Mouse (Mus musculus): ENCODE measurements at regions not wholly inside any gene's neighbourhood (a gene's known extent, or its start where the extent isn't known, plus 50 kb on each side); places are given as distances from the start of the nearest gene placed in this dataset.
A peak's percentile ranks its signal among the peaks of the same experiment; 100 is the strongest.

DNA sequence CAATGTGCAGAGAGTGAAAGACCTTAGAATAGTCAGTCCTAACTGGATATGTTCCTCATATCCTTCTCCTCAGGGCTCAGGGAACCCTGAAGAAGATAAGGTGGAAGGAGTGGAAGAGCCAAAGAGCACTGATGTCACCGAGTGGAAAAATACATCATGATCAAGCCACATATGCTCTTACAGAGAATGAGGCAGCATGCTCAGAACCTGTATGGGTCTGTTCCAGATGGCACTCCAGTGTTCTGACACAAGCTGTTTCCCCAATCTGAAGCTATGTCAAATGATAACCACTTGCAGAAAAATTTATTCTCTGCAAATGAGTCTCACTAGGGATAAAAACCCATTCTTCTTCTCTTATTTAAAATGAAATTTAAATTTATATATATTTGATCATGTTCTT is 572.6 kb upstream of the Robo2 start:
- DNase-seq (ENCODE audit: low spot score in 2 of 2): no peak

DNA sequence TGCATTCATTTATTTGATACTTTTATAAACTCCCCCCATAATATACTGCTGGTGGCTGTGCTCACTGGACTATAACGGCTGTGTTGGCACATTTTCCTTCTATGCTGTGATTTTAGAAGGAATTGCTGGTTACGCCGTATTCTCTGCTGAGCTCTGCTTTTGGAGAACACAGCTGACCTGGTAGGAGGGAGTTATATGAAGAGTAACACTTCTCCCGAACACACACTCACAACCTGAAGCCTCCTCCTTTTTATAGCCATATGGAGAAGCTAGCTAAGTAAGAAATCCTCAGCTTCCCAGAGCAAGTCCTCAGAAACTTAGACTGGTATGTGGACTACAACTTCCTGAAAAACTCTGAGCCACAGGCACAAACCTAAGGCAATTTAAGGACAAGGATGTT is 554.5 kb upstream of the Robo2 start:
- no peak for DNase-seq (ENCODE audit: low spot score in 2 of 2)

DNA sequence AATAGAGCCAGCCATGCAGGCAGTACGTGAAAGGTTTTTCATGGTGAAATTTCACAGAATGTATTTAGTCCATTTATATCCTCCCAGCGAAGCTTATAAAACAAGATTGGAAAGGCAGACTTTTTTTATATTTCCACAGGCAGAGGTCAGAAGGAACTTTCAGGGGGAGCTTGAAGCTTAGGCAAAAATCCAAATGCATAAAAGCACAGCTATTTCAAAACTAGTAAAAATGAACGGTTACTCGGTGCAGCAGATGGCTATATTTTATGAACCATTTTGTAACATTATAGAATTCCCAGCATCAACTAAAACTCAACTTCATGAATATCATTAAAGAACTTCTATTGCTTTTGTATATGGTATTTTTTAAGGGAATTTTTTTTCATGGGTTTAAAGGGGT is 518.1 kb upstream of the Robo2 start:
- DNase-seq (ENCODE audit: low spot score in 2 of 2): no peak

DNA sequence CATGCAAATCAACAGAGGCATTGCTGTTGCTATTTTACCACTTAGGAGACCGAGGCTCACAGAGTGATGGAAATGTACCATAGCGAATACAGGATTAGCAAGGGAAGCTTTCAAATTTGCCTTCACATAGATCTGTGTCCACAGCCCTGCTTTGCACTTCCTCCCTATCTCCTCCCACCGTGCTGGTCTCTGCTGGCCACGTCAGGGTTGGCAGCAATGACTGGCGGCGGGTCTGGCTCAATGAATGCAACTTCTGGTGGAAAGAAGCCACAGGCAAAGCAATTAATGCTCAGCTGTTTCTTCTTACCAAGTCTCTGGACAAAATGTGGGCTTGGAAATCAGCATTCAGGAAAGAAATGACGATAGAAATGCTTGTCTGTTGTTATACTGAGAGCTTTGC is 489.2 kb upstream of the Robo2 start:
- no peak for DNase-seq (ENCODE audit: low spot score in 2 of 2)

DNA sequence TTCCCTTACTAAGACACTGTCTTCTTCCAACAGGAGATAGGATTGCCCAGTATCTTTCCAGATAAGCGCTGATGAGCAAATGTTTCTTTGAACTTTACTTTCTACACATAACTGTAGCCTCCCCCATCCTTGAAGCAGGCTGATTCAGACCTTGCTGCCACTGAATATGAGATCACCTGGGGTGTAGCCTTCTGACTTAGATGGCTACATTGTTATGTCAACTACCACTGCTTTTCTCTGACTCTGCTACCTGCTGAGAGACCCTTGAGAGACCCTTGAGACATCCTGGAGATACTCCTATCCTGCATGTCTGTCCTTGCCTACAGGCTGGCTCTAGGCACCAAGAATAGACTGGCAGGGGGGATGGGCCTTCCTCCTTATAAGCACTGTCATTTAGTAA is 476.1 kb upstream of the Robo2 start:
- no peak for DNase-seq (ENCODE audit: low spot score in 2 of 2)

DNA sequence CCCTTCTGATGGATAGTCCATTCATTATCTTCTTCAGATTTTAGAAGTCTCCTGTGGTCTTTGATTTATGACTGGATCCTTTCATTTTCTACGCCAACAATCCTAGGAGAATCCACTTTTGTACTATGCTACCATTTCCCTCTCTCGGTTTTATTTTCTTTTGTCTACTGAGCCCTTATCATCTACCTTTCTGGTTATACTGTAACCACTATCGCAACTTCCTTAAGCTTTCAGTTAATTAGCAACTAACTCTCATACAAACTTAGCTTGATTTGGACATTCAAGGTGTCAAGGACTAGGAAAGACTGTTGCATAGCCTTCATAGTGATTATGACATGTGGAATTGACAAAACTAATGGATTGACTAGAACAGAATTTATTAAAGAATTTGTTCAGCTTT is 467.0 kb upstream of the Robo2 start:
- DNase-seq (ENCODE audit: low spot score in 2 of 2): no peak

DNA sequence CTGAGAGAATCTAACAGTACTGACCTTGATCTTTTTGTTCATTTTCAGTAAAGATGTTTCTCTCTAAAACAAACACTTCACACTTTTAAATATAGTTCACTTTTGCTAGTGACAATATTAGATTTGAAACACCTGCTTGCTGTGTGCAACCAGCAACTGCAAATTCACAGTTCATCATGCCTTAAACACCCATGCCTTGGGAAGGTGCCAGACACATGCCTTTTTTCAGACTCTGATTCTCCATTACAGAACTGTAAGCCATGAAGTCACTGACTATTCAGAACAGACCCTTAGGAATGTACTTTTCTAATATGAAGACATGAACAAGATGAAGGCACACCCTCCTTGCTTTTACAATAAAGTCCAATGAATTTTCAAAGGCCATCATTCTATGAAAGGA is 462.1 kb upstream of the Robo2 start:
- no peak for DNase-seq (ENCODE audit: low spot score in 2 of 2)

DNA sequence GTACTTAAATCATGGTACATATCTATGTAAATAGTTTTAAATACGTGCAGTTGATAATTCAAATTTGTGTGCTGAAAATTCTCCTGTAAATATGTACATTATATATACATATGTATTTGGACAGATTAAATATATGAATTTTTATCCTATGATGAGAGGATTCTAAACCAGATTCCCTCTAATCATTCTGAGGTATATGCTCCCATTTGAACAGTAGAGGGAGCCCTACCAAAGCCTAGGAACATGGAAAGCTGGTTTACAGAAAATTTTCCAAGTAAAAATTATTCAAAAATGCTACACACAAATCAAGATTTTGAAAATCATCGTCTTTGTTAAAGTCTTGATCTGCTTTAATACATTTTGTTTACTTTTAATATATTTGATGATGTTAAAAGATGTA is 446.1 kb upstream of the Robo2 start:
- no peak for DNase-seq (ENCODE audit: low spot score in 2 of 2)

DNA sequence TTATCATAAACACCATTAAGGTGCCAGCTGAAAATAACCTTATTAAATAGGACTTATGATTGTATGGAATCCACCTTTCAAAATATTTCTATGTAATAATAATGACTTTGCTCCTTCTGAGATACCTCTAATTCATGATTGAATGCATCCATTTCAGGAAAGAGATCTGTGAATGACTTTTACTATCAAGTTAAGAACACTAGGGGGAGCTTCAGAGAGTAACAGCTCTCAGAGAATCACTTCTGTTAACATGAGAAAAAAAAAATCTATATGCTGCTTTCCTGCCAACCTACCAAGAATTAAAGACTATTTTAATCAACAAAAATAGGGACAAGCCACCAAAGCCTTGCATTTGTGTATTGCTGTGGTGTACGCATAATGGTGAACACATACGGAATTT is 428.4 kb upstream of the Robo2 start:
- DNase-seq (ENCODE audit: low spot score in 2 of 2): no peak

DNA sequence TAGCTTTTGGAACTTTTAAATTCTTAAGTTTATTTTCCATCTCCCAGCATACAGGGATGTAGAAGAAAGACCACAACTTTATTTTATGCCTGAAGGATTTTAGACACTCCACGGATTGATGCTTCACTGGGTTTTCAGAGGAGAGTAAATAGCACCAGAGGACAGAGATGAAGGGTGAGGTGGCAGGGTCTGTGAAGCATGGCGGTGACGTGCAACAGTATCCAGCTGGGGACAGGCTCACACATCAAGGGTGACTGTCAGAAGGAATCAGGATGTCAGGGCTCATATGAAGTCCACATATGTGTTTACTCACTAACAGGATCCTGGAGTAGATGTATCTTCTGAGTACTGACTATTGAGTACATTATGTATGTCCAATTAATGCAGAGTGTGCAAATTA is 402.8 kb upstream of the Robo2 start:
- DNase-seq (ENCODE audit: low spot score in 2 of 2): no peak

DNA sequence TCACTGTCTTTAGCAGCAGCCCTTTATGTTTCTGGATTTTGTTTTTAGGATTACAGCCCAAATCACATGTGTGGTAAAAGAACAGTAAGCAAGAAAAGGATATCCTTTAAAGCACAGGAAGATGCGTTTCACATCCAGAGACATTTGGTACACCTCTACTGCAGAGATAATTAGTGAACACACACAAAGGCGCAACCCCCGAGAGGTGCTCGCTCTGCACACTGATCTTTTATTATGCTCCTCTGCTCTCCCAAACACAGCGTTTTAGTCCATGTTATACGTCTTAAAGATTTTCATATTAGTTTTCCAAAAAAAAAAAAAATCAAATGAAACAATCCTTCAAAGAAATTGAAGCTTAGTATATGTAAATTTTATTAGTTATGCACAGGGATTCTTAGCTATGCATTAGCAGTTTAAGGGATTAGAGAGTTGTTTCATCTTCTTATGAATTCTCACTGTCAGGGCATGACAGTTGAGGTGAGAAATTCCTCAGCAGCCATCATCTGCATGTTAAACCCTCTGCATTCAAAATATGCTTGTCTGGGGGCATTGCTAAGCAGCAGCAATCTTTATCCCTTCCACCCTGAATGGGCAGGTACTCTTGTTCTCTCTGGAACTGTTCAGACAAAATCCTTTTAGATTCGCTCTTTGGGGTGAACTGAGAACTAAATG is 397.7 kb upstream of the Robo2 start:
- DNase-seq (ENCODE audit: low spot score in 2 of 2): no peak

DNA sequence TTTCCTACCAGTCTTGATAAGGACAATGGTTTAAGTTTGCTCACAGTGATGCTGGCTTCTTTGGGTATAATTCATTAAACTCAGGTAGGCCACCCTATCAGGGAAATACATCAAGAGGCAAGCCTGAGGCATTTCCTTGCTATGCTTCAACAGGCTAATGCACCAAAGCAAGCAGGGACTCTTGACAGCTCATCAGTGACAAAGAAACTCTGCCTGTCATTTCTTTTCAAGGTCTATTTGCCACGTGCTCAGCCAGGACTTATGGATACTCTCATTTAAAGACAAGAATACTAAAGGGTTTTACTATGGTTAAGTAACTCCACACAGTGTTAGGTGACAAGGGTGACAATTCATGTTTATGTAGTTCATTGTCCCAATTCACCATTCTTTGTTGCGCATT is 395.1 kb upstream of the Robo2 start:
- no peak for DNase-seq (ENCODE audit: low spot score in 2 of 2)

DNA sequence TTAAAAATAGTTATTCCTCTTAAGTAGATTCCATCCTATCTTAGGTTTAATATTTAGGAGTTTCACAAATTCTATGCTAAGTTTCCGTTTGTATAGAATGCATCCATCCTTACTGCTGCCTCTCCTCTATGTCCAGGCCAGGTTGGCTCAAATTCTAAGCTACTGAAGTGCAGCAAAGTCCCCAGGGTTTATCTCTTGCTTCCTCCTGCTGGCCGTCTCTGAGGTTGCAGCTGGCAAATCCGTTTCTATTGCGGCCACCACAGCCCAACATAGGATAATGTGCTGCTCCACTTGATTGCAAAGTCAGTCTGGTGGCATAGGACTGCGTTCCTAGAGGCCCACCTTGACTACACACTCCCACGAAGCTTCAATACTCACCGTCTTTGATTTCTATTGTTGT is 389.7 kb upstream of the Robo2 start:
- peak; percentile 17 to 60 for DNase-seq (ENCODE audit: low spot score in 2 of 2)

DNA sequence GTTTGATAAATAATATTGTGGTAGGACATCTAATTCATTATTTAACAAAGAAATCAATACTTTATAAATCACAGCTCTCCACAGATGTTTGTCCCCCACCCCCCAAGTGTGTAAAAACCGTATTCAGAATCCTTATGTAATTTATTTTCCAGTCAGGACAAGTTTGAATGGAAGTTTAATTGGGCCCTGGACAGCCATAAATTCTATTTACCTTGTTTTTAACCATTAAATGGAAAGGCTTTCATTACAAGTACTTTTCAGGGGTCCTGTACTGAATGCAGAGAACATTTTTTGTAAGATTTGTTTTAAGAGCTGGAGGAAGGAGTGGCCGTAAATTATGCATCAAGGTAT is 384.7 kb upstream of the Robo2 start:
- DNase-seq (ENCODE audit: low spot score in 2 of 2): no peak

DNA sequence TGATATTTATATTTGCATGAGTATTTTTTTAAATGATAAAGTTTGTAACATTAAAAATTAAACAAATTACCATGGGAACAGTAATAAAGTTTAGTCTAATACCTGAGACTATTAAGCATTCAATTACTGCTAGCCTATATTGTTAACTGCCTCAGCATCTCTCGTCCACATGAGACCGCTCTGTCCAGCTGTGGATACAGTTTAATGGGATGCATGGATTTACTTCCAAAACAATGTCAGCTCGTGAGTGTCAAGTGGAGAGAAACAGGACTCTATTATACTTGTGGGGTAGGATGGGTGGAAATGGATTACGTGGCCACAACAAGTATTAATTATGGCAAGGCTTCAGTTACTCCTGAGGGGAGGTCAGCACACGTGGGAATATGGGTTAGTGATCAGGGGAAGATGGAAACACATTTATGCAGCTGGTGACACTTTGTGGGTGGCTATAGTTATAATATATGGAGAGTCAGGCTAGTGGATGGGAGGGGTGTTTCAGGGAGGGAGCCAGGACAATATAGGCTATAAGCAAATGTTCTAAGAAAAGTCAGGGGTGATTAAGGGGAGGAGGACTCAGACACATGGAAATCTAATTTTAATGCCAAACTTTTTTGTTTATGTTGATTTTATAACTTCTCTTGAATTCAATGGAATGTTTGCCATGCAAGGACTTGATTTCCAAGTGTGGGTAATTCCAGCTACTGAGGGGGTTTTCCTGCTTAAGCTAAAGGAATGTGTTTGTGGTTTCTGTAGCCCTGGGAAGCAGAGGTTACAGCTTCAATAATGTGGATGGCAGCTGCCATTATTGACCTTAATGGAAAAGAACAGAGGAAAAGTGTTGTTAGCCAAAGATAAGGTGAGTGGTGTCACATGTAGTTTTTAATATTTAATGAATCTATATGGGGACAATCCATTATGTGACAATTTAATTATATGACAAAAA is 384.0 kb upstream of the Robo2 start:
- DNase-seq (ENCODE audit: low spot score in 2 of 2): no peak

DNA sequence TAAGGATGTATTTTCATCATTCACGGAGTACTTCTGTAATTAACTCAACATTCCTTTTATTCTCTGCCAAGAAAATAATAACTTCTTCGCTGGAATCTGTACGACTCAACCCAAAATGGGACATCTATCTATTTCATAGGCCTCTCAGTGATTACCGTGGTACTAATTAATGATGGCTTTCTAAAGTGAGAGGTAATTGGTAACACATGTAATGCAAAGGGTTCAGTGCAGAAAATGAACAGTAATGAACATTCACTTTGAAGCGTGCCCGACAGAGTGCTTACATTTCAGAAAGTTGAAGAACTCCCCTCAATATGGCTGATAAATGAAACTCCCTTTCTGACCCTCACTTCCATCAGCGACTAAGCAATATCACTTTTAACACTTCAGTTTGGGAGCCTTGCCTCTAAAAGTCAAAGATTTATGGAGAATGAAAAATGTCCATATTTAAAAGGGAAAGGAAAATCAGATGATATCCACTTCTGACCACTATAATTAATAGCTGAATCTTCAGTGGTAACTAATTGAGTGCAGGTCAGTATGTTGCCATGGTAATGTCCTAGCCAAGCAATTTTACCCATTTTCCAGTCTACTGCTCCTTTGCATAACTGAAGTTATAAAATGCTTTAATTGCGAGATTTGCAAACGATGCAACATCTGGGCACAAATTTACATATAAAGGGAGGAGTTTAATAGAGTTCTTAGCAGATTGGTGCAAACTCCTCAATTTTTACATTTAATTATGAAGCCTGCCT is 373.9 kb upstream of the Robo2 start:
- no peak for DNase-seq (ENCODE audit: low spot score in 2 of 2)

DNA sequence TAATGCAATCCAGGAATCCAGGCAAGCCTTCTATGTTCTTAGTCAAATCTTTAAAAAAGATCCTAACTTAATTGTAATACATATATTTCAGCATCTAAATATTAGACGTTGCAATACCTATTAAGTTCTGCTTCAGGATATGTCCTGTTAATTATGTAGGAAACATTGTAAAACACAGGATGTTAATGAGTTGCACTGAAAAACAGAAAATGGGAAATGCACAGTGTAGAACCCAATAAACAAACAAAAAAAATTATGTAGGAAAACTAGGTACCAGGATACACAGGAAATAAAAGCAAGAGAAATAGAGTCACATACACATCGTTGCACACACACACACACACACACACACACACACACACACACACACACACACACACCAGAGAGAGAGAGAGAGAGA is 368.8 kb upstream of the Robo2 start:
- DNase-seq (ENCODE audit: low spot score in 2 of 2): no peak

DNA sequence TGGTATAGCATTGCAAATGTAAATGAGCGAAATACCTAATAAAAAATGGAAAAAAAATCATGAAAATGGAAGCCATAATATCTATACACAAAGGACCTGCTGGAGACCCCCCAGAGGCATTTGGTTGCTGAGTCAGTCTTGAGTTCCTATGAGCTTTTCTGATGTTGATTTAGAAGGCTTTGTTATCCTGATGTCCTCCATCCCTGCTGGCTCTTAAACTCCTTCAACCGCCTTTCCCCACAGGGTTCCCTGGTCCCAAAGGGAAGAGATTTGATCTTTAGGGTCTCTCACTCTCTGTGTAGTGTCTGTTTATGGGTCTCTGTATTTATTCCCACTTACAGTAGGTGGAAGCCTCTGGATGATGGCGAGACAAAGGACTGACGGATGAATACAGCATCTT is 356.6 kb upstream of the Robo2 start:
- no peak for DNase-seq (ENCODE audit: low spot score in 2 of 2)

DNA sequence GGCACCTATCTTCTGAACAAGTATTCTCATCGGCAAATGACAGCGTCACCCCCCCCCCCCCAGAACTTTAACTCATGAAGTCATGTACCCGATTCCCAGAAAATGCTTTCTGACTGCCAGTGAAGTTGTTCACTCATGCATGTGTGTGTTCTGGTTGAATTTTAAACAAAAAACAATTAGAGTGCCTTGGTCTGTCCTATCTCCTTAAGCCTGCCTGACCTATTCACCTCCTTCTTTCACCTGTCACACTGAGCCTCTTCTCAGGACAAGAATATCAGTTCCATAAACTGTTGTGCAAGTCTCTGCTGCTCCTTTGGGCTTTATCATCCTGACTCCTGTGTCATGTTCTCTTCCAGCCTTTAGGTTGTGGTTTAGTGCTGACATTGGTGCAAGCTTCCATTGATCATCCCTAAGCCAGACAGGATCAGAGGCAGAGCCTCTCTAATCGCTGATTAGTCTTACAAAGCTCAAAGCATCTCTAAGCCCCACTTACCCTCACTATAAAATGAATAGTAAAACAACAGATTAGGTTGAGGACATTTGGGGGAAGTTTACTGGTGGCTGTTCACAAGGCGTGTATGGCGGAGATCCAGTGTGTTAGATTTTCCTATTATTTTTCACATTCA is 345.2 kb upstream of the Robo2 start:
- DNase-seq (ENCODE audit: low spot score in 2 of 2): no peak

DNA sequence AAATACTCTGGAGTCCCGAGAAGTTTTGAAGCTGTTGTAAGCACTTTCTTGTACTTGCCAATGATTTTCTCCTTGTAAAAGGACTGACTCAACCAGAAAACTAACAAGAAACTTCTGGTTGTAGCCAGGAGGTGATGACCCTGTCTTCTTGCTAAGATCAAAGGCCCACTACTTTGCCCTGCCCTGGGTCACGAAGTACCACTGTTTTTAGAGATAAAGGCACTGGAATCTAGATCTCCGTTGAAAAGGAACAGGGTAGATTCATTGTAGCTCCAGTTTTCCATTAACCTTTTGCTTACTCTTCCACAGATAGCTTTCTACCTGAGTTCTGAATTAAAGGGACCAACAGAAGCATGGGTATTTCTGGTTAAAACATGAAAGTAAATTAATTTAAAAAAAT is 339.3 kb upstream of the Robo2 start:
- no peak for DNase-seq (ENCODE audit: low spot score in 2 of 2)

DNA sequence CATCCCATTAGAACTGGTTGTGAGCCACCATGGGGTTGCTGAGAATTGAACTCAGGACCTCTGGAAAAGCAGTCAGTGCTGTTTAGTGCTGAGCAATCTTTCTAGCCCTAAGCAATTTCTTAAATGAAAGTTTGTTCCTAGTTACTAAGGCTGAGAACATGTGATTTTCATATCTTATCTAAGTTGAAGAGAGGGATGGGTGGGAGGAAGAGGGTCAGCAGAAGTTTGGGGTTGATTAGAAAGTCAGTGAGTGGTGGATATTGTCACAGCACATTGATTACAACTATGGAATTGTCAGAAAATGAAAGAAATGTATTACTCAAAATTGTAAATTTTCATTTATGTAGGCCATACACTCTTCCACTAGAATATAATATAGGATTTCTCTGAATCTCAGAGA is 337.4 kb upstream of the Robo2 start:
- no peak for DNase-seq (ENCODE audit: low spot score in 2 of 2)

DNA sequence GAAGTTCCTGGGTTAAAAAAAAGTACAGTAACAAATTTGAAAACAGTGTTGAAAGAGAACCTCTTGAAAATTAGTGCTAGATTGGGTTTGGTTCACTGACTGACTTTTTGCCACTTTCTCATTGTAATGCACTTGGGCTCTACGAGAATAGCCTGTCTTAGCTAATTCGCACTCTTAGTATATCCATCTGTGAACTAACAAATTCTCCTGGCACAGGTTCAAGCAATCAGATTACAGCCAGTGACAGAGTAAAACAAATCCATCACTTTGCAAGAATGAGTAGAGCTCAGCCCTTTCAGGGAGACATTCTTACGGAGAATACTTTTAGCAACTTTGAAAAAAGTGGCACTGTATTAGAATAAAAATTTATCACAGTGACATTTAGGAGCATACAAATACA is 331.9 kb upstream of the Robo2 start:
- DNase-seq (ENCODE audit: low spot score in 2 of 2): no peak

All from urinary bladder, postnatal 4 days (tissue).